15 mouse cellular contexts compared by ENCODE assay signal in genomic region chr6:91533359-91533758, GRCm38 (mm10). TPM values are rescaled to one million over a fixed set of nuclear protein-coding genes. Genes with fewer than 3 reads are reported as not detected.
A peak's percentile ranks its signal among the peaks of the same experiment; 100 is the strongest.
DNase-seq lines count a peak whose midpoint lies in the region; ATAC-seq and TF ChIP-seq lines count a peak whose summit lies in the region.
"Had no signal": no experiment of that assay in that cellular context is flagged by ENCODE, and none has a peak within 500 bp of the region (broad histone marks: within the 10 kb centered on the region; RNA-seq: fewer than 3 reads in every experiment).

No protein-coding gene starts in this region.

- no peak overlapping the region for H3K9ac ChIP-seq in kidney, postnatal 0 days (ENCODE audit: low read depth, low read length)
- H3K9ac ChIP-seq: embryonic facial prominence, embryonic 15.5 days; forebrain, embryonic 13.5 days; liver, embryonic 13.5 days had no signal

- 15% methylated on average over 5 of the region's 5 CpGs for WGBS in kidney, postnatal 0 days

- no peaks in the 10 kb centered on the region for H3K36me3 ChIP-seq in testis, adult 2 months (ENCODE audit: control insufficient read depth, insufficient read depth, low read length)
- no peaks in the 10 kb centered on the region for H3K36me3 ChIP-seq in kidney, postnatal 0 days (ENCODE audit: insufficient read depth, low read length)
- H3K36me3 ChIP-seq: embryonic facial prominence, embryonic 15.5 days had no signal

- H3K27me3 ChIP-seq in testis, adult 2 months (ENCODE audit: control insufficient read depth, insufficient read depth, low read length), result no peaks in the 10 kb centered on the region
- H3K27me3 ChIP-seq in kidney, postnatal 0 days (ENCODE audit: insufficient read depth, low read length), result no peaks in the 10 kb centered on the region
- H3K27me3 ChIP-seq: embryonic facial prominence, embryonic 15.5 days; forebrain, embryonic 13.5 days; liver, embryonic 13.5 days had no signal

- H3K4me2 ChIP-seq in kidney, postnatal 0 days (ENCODE audit: low read length), result no peak overlapping the region
- H3K4me2 ChIP-seq: embryonic facial prominence, embryonic 15.5 days; forebrain, embryonic 13.5 days; heart, embryonic 11.5 days; liver, embryonic 13.5 days had no signal

- no peak overlapping the region for H3K4me3 ChIP-seq in testis, adult 2 months (ENCODE audit: control insufficient read depth, low read depth, low read length)
- no peak overlapping the region for H3K4me3 ChIP-seq in kidney, postnatal 0 days (replicated peaks; ENCODE audit: low read depth, low read length)
- H3K4me3 ChIP-seq: embryonic facial prominence, embryonic 15.5 days; forebrain, embryonic 13.5 days; liver, embryonic 13.5 days; myocyte had no signal

- no peak for TF ChIP-seq CTCF in testis, adult 2 months (IDR thresholded peaks at IDR 0.05; ENCODE audit: control insufficient read depth, insufficient read depth, insufficient replicate concordance, low read depth, low read length)
- no peak for TF ChIP-seq CTCF in kidney, postnatal 0 days (IDR thresholded peaks at IDR 0.05; ENCODE audit: low read depth)

- H3K9me3 ChIP-seq in kidney, postnatal 0 days (replicated peaks; ENCODE audit: low read length), result no peaks in the 10 kb centered on the region
- H3K9me3 ChIP-seq: embryonic facial prominence, embryonic 15.5 days; forebrain, embryonic 13.5 days; liver, embryonic 13.5 days had no signal

- no peaks in the 10 kb centered on the region for H3K4me1 ChIP-seq in testis, adult 2 months (ENCODE audit: control insufficient read depth, insufficient read depth, low read length)
- no peaks in the 10 kb centered on the region; the same call in 1 of the 2 replicates for H3K4me1 ChIP-seq in kidney, postnatal 0 days (replicated peaks; ENCODE audit: insufficient read depth, low read length)
- H3K4me1 ChIP-seq: forebrain, embryonic 13.5 days; liver, embryonic 13.5 days had no signal

- no peak for TF ChIP-seq POLR2A in testis, adult 2 months (IDR thresholded peaks at IDR 0.05; ENCODE audit: control insufficient read depth, low read depth, low read length)

- H3K27ac ChIP-seq in testis, adult 2 months (ENCODE audit: control insufficient read depth, insufficient read depth, low read depth, low read length), result peak overlapping the region; percentile 18; the same call in 1 of the 2 replicates
- peak overlapping the region; percentile 15; the same call in 1 of the 2 replicates for H3K27ac ChIP-seq in kidney, postnatal 0 days
- H3K27ac ChIP-seq: embryonic facial prominence, embryonic 15.5 days; forebrain, embryonic 13.5 days; liver, embryonic 13.5 days had no signal

- peak; percentile 44 for DNase-seq in embryo, embryonic 10 days (ENCODE audit: low spot score)
- DNase-seq in embryo, embryonic 10.5 days (ENCODE audit: low spot score), result no peak
- DNase-seq in testis, postnatal 10 days (ENCODE audit: low spot score), result no peak
- DNase-seq in kidney, postnatal 0 days (ENCODE audit: low spot score), result peak; percentile 85
- no peak for DNase-seq in heart, adult 9 months (ENCODE audit: low spot score in 2 of 2)
- no peak for DNase-seq in cerebellum, adult 11 months
- no peak for DNase-seq in cerebellum, postnatal 25 days
- DNase-seq: cerebellum, adult 11-12 months; liver, embryonic 13.5 days; thymus, adult 18-20 months had no signal

- ATAC-seq in kidney, postnatal 0 days (replicated peaks; ENCODE audit: low FRiP score, low read depth), result peak; percentile 78
- ATAC-seq: forebrain, embryonic 13.5 days had no signal

RNA-seq across cellular contexts. Expression of gene Lsm3, which starts 17.6 kb away (rescaled TPM):
- 27.7 and 34.6 TPM in 2 replicates for polyA plus RNA-seq in testis, adult 2 months (2012; rRNA removed)
- 215 and 222 TPM in 2 replicates for polyA plus RNA-seq in kidney, postnatal 0 days (2015; fragmentation: Nextera tagmentation; extraction: Ambion mirVana)

RNA-seq across cellular contexts. Expression of gene Xpc, which starts 17.7 kb away (rescaled TPM):
- 3.2 and 3.4 TPM in 2 replicates for polyA plus RNA-seq in testis, adult 2 months (2012; rRNA removed)
- polyA plus RNA-seq in kidney, postnatal 0 days (2015; fragmentation: Nextera tagmentation; extraction: Ambion mirVana), result 29.2 and 29.4 TPM in 2 replicates

RNA-seq across cellular contexts. Expression of gene Tmem43, which starts 59.9 kb away (rescaled TPM):
- 5.8 and 6.1 TPM in 2 replicates for polyA plus RNA-seq in testis, adult 2 months (2012; rRNA removed)
- polyA plus RNA-seq in kidney, postnatal 0 days (2015; fragmentation: Nextera tagmentation; extraction: Ambion mirVana), result 34.5 and 39.6 TPM in 2 replicates

Comparison
In these comparisons a context has a peak if more than half of its experiments do, and no peak if none do; other contexts are left out.
1. DNase-seq: peak in embryo, embryonic 10 days (single experiment) and kidney, postnatal 0 days (single experiment); none in embryo, embryonic 10.5 days (single experiment), testis, postnatal 10 days (single experiment), heart, adult 9 months (0 of 2), cerebellum, adult 11 months (single experiment) and cerebellum, postnatal 25 days (0 of 2).